Mouse (Mus musculus): ENCODE measurements at regions not wholly inside any gene's neighbourhood (a gene's known extent, or its start where the extent isn't known, plus 50 kb on each side); places are given as distances from the start of the nearest gene placed in this dataset.

- no peak overlapping the region for H3K4me3 ChIP-seq
- TF ChIP-seq TCF3 (IDR thresholded peaks at IDR 0.05; ENCODE audit: insufficient read length, low read depth) (no peak), CEBPB (IDR thresholded peaks at IDR 0.05; ENCODE audit: insufficient read depth, poor library complexity, severe bottlenecking) (no peak), TCF12 (IDR thresholded peaks at IDR 0.05; ENCODE audit: insufficient read depth, poor library complexity, severe bottlenecking) (no peak), MYOD1 (IDR thresholded peaks at IDR 0.05; ENCODE audit: control insufficient read depth in 1 of 3, insufficient read length in 2 of 3, low read depth in 2 of 3) (no peak), E2F4 (IDR thresholded peaks at IDR 0.05; ENCODE audit: insufficient read depth) (no peak), USF1 (IDR thresholded peaks at IDR 0.05; ENCODE audit: low read depth) (no peak), POLR2AphosphoS2 (IDR thresholded peaks at IDR 0.05; ENCODE audit: insufficient read length, low read depth) (no peak), MYOG (IDR thresholded peaks at IDR 0.05; ENCODE audit: control insufficient read depth in 1 of 3, insufficient read depth in 1 of 3, insufficient read length in 2 of 3, low read depth in 2 of 3) (no peak), SRF (IDR thresholded peaks at IDR 0.05; ENCODE audit: control insufficient read depth, insufficient read length, low read depth) (no peak), REST (IDR thresholded peaks at IDR 0.05; ENCODE audit: insufficient read depth, insufficient read length) (no peak), MAX (IDR thresholded peaks at IDR 0.05; ENCODE audit: low read depth) (no peak), POLR2A (IDR thresholded peaks at IDR 0.05; ENCODE audit: insufficient read length, low read depth) (no peak)
- H3K27me3 ChIP-seq (ENCODE audit: control insufficient read depth, insufficient read depth, insufficient read length) = no peaks in the 10 kb centered on the region
- H3ac ChIP-seq (ENCODE audit: control insufficient read depth, insufficient read length) = no peak overlapping the region
- no peak overlapping the region for H3K4me2 ChIP-seq (ENCODE audit: low read depth)
- H3K36me3 ChIP-seq (ENCODE audit: control insufficient read depth, insufficient read depth) = no peaks in the 10 kb centered on the region
- no peaks in the 10 kb centered on the region for H3K79me2 ChIP-seq (ENCODE audit: control insufficient read depth, insufficient read depth)
Observed at GRCm38 (mm10) chr10:92333869-92334268, 388.4 kb downstream of the Nedd1 start.

GRCm38 (mm10) chr10:92333042-92333774 lies 389.0 kb downstream of the Nedd1 start:
- Histone ChIP-seq H3K36me3 (ENCODE audit: control insufficient read depth, insufficient read depth) (no peaks in the 10 kb centered on the region), H3ac (ENCODE audit: control insufficient read depth, insufficient read length) (no peak overlapping the region), H3K4me2 (ENCODE audit: low read depth) (no peak overlapping the region), H3K4me3 (no peak overlapping the region), H3K27me3 (ENCODE audit: control insufficient read depth, insufficient read depth, insufficient read length) (no peaks in the 10 kb centered on the region), H3K79me2 (ENCODE audit: control insufficient read depth, insufficient read depth) (no peaks in the 10 kb centered on the region)
- TF ChIP-seq TCF12 (IDR thresholded peaks at IDR 0.05; ENCODE audit: insufficient read depth, poor library complexity, severe bottlenecking) = no peak
- TF ChIP-seq SRF (IDR thresholded peaks at IDR 0.05; ENCODE audit: control insufficient read depth, insufficient read length, low read depth) = no peak
- TF ChIP-seq MAX (IDR thresholded peaks at IDR 0.05; ENCODE audit: low read depth) = no peak
- TF ChIP-seq CEBPB (IDR thresholded peaks at IDR 0.05; ENCODE audit: insufficient read depth, poor library complexity, severe bottlenecking) = no peak
- TF ChIP-seq MYOG (IDR thresholded peaks at IDR 0.05; ENCODE audit: control insufficient read depth in 1 of 3, insufficient read depth in 1 of 3, insufficient read length in 2 of 3, low read depth in 2 of 3) = no peak
- TF ChIP-seq POLR2AphosphoS2 (IDR thresholded peaks at IDR 0.05; ENCODE audit: insufficient read length, low read depth) = no peak
- no peak for TF ChIP-seq E2F4 (IDR thresholded peaks at IDR 0.05; ENCODE audit: insufficient read depth)
- TF ChIP-seq MYOD1 (IDR thresholded peaks at IDR 0.05; ENCODE audit: control insufficient read depth in 1 of 3, insufficient read length in 2 of 3, low read depth in 2 of 3) = no peak
- no peak for TF ChIP-seq REST (IDR thresholded peaks at IDR 0.05; ENCODE audit: insufficient read depth, insufficient read length)

- no peak for TF ChIP-seq POLR2AphosphoS2 (IDR thresholded peaks at IDR 0.05; ENCODE audit: insufficient read length, low read depth)
- no peak for TF ChIP-seq TCF3 (IDR thresholded peaks at IDR 0.05; ENCODE audit: insufficient read length, low read depth)
- TF ChIP-seq SRF (IDR thresholded peaks at IDR 0.05; ENCODE audit: control insufficient read depth, insufficient read length, low read depth) = no peak
- no peak for TF ChIP-seq MYOG (IDR thresholded peaks at IDR 0.05; ENCODE audit: control insufficient read depth in 1 of 3, insufficient read depth in 1 of 3, insufficient read length in 2 of 3, low read depth in 2 of 3)
- TF ChIP-seq REST (IDR thresholded peaks at IDR 0.05; ENCODE audit: insufficient read depth, insufficient read length) = no peak
- TF ChIP-seq TCF12 (IDR thresholded peaks at IDR 0.05; ENCODE audit: insufficient read depth, poor library complexity, severe bottlenecking) = no peak
- TF ChIP-seq E2F4 (IDR thresholded peaks at IDR 0.05; ENCODE audit: insufficient read depth) = no peak
- Histone ChIP-seq H3K4me2 (ENCODE audit: low read depth) (no peak overlapping the region), H3K36me3 (ENCODE audit: control insufficient read depth, insufficient read depth) (no peaks in the 10 kb centered on the region), H3K4me3 (no peak overlapping the region), H3K27me3 (ENCODE audit: control insufficient read depth, insufficient read depth, insufficient read length) (no peaks in the 10 kb centered on the region), H3ac (ENCODE audit: control insufficient read depth, insufficient read length) (no peak overlapping the region), H3K79me2 (ENCODE audit: control insufficient read depth, insufficient read depth) (no peaks in the 10 kb centered on the region)
Observed at GRCm38 (mm10) chr10:92330150-92330549, 392.1 kb downstream of the Nedd1 start.

GRCm38 (mm10) chr10:92329661-92330060 lies 392.6 kb downstream of the Nedd1 start:
- Histone ChIP-seq H3K4me2 (ENCODE audit: low read depth) (no peak overlapping the region), H3K79me2 (ENCODE audit: control insufficient read depth, insufficient read depth) (no peaks in the 10 kb centered on the region), H3ac (ENCODE audit: control insufficient read depth, insufficient read length) (no peak overlapping the region), H3K27me3 (ENCODE audit: control insufficient read depth, insufficient read depth, insufficient read length) (no peaks in the 10 kb centered on the region), H3K4me3 (no peak overlapping the region), H3K36me3 (ENCODE audit: control insufficient read depth, insufficient read depth) (no peaks in the 10 kb centered on the region)
- TF ChIP-seq POLR2A (IDR thresholded peaks at IDR 0.05; ENCODE audit: insufficient read length, low read depth) (no peak), MYOG (IDR thresholded peaks at IDR 0.05; ENCODE audit: control insufficient read depth in 1 of 3, insufficient read depth in 1 of 3, insufficient read length in 2 of 3, low read depth in 2 of 3) (no peak), POLR2AphosphoS2 (IDR thresholded peaks at IDR 0.05; ENCODE audit: insufficient read length, low read depth) (no peak), SRF (IDR thresholded peaks at IDR 0.05; ENCODE audit: control insufficient read depth, insufficient read length, low read depth) (no peak), E2F4 (IDR thresholded peaks at IDR 0.05; ENCODE audit: insufficient read depth) (no peak), TCF3 (IDR thresholded peaks at IDR 0.05; ENCODE audit: insufficient read length, low read depth) (no peak), MAX (IDR thresholded peaks at IDR 0.05; ENCODE audit: low read depth) (no peak), TCF12 (IDR thresholded peaks at IDR 0.05; ENCODE audit: insufficient read depth, poor library complexity, severe bottlenecking) (no peak)

Data from myocyte (in vitro differentiated cells).